Mouse (Mus musculus) liver, embryonic 13.5 days (tissue): ENCODE data around the gene Pex7. TPM values are rescaled to one million over a fixed set of nuclear protein-coding genes. Genes with fewer than 3 reads are reported as not detected.

ENCODE experiments used
- ATAC-seq: fragments of 200-750 bp; cut with Nextera tagmentation; 2 replicates; pipeline ENCODE4 v1.8.0; 2017; ENCODE audit warnings: low read depth, mild to moderate bottlenecking, moderate number of reproducible peaks, moderate library complexity
- DNase-seq: peaks from one replicate; pipeline ENCODE4 v3.0.0; 2022
- H3K27ac ChIP-seq: fragments of 300-500 bp; sonication (generic); 2 replicates; pipeline ENCODE4 v1.5.1; 2015; ENCODE audit warnings: moderate library complexity, mild to moderate bottlenecking, inconsistent platforms
- H3K27me3 ChIP-seq: fragments of 300-500 bp; sonication (generic); 2 replicates; pipeline ENCODE4 v1.6.1; 2015; ENCODE audit warnings: mild to moderate bottlenecking, inconsistent platforms
- H3K36me3 ChIP-seq: fragments of 300-500 bp; sonication (generic); 2 replicates; pipeline ENCODE4 v1.6.1; 2015; ENCODE audit warnings: mild to moderate bottlenecking, inconsistent platforms
- H3K4me1 ChIP-seq: fragments of 300-500 bp; sonication (generic); replicated peaks from 2 replicates; pipeline ENCODE4 v1.6.1; 2015; ENCODE audit warnings: inconsistent platforms
- H3K4me2 ChIP-seq: fragments of 300-500 bp; sonication (generic); 2 replicates; pipeline ENCODE4 v1.6.1; 2015; ENCODE audit warnings: inconsistent platforms, mild to moderate bottlenecking, moderate library complexity
- H3K4me3 ChIP-seq: fragments of 300-500 bp; sonication (generic); replicated peaks from 2 replicates; pipeline ENCODE4 v1.5.1; 2015; ENCODE audit warnings: mild to moderate bottlenecking, inconsistent platforms
- H3K9ac ChIP-seq: fragments of 300-500 bp; sonication (generic); 2 replicates; pipeline ENCODE4 v1.6.1; 2015; ENCODE audit warnings: mild to moderate bottlenecking, inconsistent platforms
- H3K9me3 ChIP-seq: fragments of 300-500 bp; sonication (generic); replicated peaks from 2 replicates; pipeline ENCODE4 v1.6.1; 2016; ENCODE audit warnings: inconsistent platforms
- WGBS: fragments of 180-500 bp; shearing (Covaris S2); methylation state at CpG from one replicate; pipeline ENCODE4 v1.1.7; 2015; ENCODE audit not compliant: insufficient replicate concordance; 5-methylcytosine and 5-hydroxymethylcytosine counted together
- polyA plus RNA-seq: library from polyadenylated mRNA; unstranded; fragments of >200 nt; fragmentation: Nextera tagmentation; extraction: Ambion mirVana; gene quantifications from 2 replicates; pipeline ENCODE4 v1.2.1, GENCODE M21; 2015

Gene Pex7
- 28.0 and 28.2 TPM in 2 replicates for polyA plus RNA-seq

- Histone ChIP-seq H3K9me3 (no peaks in the 10 kb centered on the region), H3K27ac (peak within 1 kb of the TSS; percentile 83), H3K27me3 (no peaks in the 10 kb centered on the region), H3K4me3 (peak within 1 kb of the TSS; percentile 78), H3K4me1 (peaks cover 12% of the 10 kb centered on the region), H3K9ac (peak within 1 kb of the TSS; percentile 86), H3K36me3 (no peaks in the 10 kb centered on the region), H3K4me2 (peak within 1 kb of the TSS; percentile 53)
- DNase-seq (peak; percentile 82), ATAC-seq (peak; percentile 98)
- under 1% methylated on average over 60 of the region's 60 CpGs for WGBS
Measured at GRCm38 (mm10) chr10:19907246-19907804, at the start of gene Pex7. Gene Pex7, minus strand, starts transcription at chr10:19907689.

GRCm38 (mm10) chr10:19956745-19957144, 49.3 kb upstream of the Pex7 start:
- H3K27me3 ChIP-seq: no peaks in the 10 kb centered on the region
- no peaks in the 10 kb centered on the region for H3K36me3 ChIP-seq
- H3K4me1 ChIP-seq: peaks cover 37% of the 10 kb centered on the region
- DNase-seq (no peak), ATAC-seq (no peak)
- no peak overlapping the region for H3K4me2 ChIP-seq
- H3K4me3 ChIP-seq: no peak overlapping the region
- H3K9ac ChIP-seq: no peak overlapping the region
- H3K27ac ChIP-seq: no peak overlapping the region
- WGBS: 51% methylated on average over 6 of the region's 6 CpGs
- no peaks in the 10 kb centered on the region for H3K9me3 ChIP-seq

DNA sequence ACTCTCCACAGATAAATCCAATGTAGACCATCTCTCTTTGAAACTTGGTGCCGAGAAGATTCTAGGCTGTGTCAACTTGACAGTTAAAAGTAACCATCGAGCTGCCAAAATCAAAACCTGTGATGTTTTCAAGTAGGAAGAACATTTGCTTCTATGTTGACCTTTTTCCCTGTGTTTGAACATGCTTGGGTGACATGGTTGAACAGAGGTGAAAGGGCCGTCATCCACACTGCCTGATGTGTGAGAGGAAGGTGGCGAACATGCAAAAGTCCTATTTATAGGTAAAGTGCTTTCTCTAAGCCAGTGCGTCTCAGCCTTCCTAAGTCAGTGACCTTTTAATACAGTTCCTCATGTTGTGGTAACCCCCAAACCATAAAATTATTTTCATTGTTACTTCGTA, 48.3 kb upstream of the Pex7 start:
- H3K9me3 ChIP-seq: no peaks in the 10 kb centered on the region
- DNase-seq (no peak), ATAC-seq (no peak)
- WGBS: 75% methylated on average over 6 of the region's 6 CpGs
- H3K27me3 ChIP-seq: no peaks in the 10 kb centered on the region
- H3K4me1 ChIP-seq: peaks cover 37% of the 10 kb centered on the region
- no peak overlapping the region for H3K9ac ChIP-seq
- H3K4me3 ChIP-seq: no peak overlapping the region
- no peak overlapping the region for H3K4me2 ChIP-seq
- H3K36me3 ChIP-seq: no peaks in the 10 kb centered on the region
- H3K27ac ChIP-seq: no peak overlapping the region

DNA sequence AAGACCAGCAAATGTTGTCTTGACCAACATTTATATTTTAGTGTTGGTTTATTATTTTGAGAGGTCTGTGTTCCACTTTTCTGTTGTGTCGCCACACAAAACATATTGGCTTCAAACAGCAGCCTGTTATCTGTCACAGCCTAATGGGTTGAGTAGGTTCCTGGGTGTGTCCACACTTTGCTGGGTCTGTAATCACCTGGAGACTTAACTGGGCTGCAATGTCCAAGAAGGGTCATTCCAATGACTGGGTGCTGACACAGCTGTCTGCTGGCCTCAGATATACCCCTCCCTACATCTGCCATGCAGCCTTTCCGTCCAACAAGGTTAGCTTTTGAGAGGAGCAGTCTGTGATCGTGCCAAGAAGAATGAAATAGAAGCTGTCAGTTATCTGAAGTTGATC, 47.1 kb upstream of the Pex7 start:
- ATAC-seq: no peak
- WGBS: 35% methylated on average over 3 of the region's 3 CpGs
- no peak overlapping the region for H3K4me2 ChIP-seq

DNA sequence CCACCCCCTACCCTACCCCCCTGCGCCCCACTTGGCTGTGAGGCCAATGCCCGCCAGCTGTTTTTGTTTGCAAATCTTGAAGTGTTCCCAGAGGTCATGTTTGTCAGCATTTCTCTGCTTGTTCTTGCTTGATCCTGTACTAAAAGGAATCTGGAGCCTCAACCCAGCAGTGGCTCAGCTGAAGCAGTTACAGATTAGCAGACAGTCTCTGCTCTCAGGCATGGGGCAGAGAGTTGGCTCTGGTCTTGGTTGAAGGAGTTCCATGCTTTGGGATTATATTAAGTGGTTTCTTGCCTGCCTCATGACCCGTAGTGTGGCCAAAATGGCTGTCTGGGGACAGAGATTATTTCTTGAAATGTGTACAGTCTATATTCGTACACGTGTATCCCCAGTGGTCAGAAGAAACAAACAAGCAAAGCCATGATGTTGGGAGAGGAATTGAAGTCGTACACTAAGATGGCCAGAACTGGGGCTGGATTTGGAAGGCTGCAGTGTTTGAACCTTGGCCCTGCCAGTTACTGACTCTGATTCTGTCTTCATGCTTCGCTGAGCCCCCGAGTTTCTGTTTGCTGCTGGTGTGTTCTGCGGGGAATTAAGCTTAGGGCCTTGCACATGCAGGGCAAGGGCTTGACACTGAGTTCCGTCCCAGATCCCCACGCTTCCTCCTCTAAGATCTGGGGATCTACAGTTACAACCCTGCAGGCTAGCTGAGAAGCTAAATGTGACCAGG, 45.7 kb upstream of the Pex7 start:
- WGBS: 72% methylated on average over 11 of the region's 11 CpGs
- no peak for ATAC-seq

More for the DNA sequence above, 47.1 kb upstream of the Pex7 start:
- Histone ChIP-seq H3K9ac (no peak overlapping the region), H3K27ac (no peak overlapping the region), H3K27me3 (no peaks in the 10 kb centered on the region), H3K9me3 (no peaks in the 10 kb centered on the region), H3K4me1 (peaks cover 37% of the 10 kb centered on the region), H3K4me3 (no peak overlapping the region), H3K36me3 (no peaks in the 10 kb centered on the region)
- DNase-seq: no peak

DNA sequence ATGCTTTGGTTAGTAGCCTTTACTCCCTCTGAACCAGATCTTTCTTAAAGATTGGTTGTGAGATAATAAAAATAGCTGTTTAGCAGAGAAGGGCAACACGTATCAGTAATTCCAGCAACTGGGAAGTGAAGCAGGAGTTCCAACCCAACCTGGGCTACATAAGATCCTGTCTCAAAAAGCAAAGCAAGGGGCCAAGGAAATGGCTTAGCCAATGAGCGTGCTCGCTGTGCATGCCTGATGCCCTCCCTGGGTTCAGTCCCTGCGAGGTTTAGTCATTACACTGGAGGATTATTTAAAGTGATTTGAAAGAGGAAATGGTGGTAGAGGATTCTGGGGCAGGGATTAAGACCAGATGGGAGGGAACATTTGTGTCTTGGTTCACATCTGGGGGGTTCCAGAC, 41.6 kb upstream of the Pex7 start:
- WGBS: 72% methylated on average over 4 of the region's 4 CpGs
- Histone ChIP-seq H3K27me3 (no peaks in the 10 kb centered on the region), H3K4me1 (peaks cover 8% of the 10 kb centered on the region), H3K27ac (no peak overlapping the region), H3K4me2 (no peak overlapping the region), H3K9ac (no peak overlapping the region), H3K9me3 (no peaks in the 10 kb centered on the region), H3K4me3 (no peak overlapping the region), H3K36me3 (no peaks in the 10 kb centered on the region)
- ATAC-seq: no peak
- no peak for DNase-seq

More for the DNA sequence above, 45.7 kb upstream of the Pex7 start:
- H3K4me1 ChIP-seq: peaks cover 37% of the 10 kb centered on the region
- H3K27ac ChIP-seq: no peak overlapping the region
- no peaks in the 10 kb centered on the region for H3K9me3 ChIP-seq
- no peak overlapping the region for H3K4me3 ChIP-seq
- H3K36me3 ChIP-seq: no peaks in the 10 kb centered on the region
- no peak overlapping the region for H3K9ac ChIP-seq
- H3K4me2 ChIP-seq: no peak overlapping the region
- no peaks in the 10 kb centered on the region for H3K27me3 ChIP-seq
- DNase-seq: no peak

DNA sequence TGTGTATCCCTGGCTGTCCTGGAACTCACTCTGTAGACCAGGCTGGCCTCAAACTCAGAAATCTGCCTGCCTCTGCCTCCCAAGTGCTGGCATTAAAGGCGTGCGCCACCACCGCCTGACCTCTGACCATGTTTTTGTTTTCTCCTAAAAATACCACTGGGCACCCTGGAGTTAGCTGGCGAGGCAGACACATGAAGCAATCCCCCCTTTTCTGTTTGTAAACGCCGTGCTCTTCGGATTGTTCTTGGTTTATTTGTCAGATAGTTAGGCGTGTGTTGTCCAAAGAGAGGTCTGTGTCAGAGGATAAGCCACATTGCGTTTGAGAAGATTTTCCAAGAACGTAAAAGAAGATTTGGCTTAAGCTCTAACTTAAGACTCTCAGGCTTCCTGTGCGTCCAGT, 40.9 kb upstream of the Pex7 start:
- H3K27me3 ChIP-seq: no peaks in the 10 kb centered on the region
- no peaks in the 10 kb centered on the region for H3K36me3 ChIP-seq
- no peak for ATAC-seq
- H3K9me3 ChIP-seq: no peaks in the 10 kb centered on the region
- H3K27ac ChIP-seq: no peak overlapping the region
- no peak overlapping the region for H3K9ac ChIP-seq
- no peak for DNase-seq
- 0 out of 2 replicates have a peak, but pooled peaks cover 4% of the 10 kb centered on the region for H3K4me1 ChIP-seq
- H3K4me2 ChIP-seq: no peak overlapping the region
- 70% methylated on average over 11 of the region's 11 CpGs for WGBS
- no peak overlapping the region for H3K4me3 ChIP-seq

DNA sequence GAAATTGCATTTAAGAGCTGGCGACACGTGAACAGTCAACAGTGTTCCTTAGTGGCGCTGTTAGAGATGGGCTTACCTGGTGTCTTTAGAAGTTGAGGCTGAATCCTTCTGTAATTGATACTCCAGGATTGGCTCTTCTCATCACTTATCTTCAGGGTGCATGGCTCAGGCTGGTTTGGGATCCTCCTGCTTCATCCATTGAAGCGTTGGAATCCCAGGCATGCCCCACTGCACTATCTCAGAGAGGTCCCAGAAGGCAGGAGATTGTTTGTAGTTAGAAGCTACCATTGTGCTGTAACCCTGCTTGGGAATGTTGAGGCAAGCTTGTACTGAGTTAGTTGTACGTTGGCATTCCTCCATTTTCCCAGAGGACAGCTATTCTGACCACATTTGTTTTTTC, 40.4 kb upstream of the Pex7 start:
- no peaks in the 10 kb centered on the region for H3K4me1 ChIP-seq
- no peak overlapping the region for H3K9ac ChIP-seq
- H3K27me3 ChIP-seq: no peaks in the 10 kb centered on the region
- DNase-seq: no peak
- H3K36me3 ChIP-seq: no peaks in the 10 kb centered on the region
- no peak overlapping the region for H3K4me3 ChIP-seq
- H3K4me2 ChIP-seq: no peak overlapping the region
- H3K27ac ChIP-seq: no peak overlapping the region
- 80% methylated on average over 5 of the region's 5 CpGs for WGBS
- no peak for ATAC-seq
- no peaks in the 10 kb centered on the region for H3K9me3 ChIP-seq

GRCm38 (mm10) chr10:19947441-19947840, 40.0 kb upstream of the Pex7 start:
- H3K27me3 ChIP-seq: no peaks in the 10 kb centered on the region
- WGBS: 76% methylated on average over 10 of the region's 10 CpGs
- no peak overlapping the region for H3K4me2 ChIP-seq
- no peak overlapping the region for H3K27ac ChIP-seq
- H3K9me3 ChIP-seq: no peaks in the 10 kb centered on the region
- H3K9ac ChIP-seq: no peak overlapping the region
- H3K4me1 ChIP-seq: no peaks in the 10 kb centered on the region
- DNase-seq (no peak), ATAC-seq (no peak)
- no peaks in the 10 kb centered on the region for H3K36me3 ChIP-seq
- H3K4me3 ChIP-seq: no peak overlapping the region

- no peak for DNase-seq
- Histone ChIP-seq H3K27me3 (no peaks in the 10 kb centered on the region), H3K4me2 (no peak overlapping the region), H3K27ac (no peak overlapping the region), H3K4me3 (no peak overlapping the region), H3K9me3 (no peaks in the 10 kb centered on the region), H3K36me3 (no peaks in the 10 kb centered on the region), H3K9ac (no peak overlapping the region), H3K4me1 (no peaks in the 10 kb centered on the region)
- no peak for ATAC-seq
- WGBS: 72% methylated on average over 6 of the region's 6 CpGs
Measured at GRCm38 (mm10) chr10:19946644-19947043, 39.2 kb upstream of the Pex7 start.

- H3K27ac ChIP-seq: no peak overlapping the region
- 66% methylated on average over 7 of the region's 7 CpGs for WGBS
- no peak overlapping the region for H3K4me3 ChIP-seq
- no peaks in the 10 kb centered on the region for H3K9me3 ChIP-seq
- 0 out of 2 replicates have a peak, but pooled peaks cover 1% of the 10 kb centered on the region for H3K4me1 ChIP-seq
- ATAC-seq (no peak), DNase-seq (no peak)
- no peaks in the 10 kb centered on the region for H3K27me3 ChIP-seq
- no peak overlapping the region for H3K9ac ChIP-seq
- no peak overlapping the region for H3K4me2 ChIP-seq
- no peaks in the 10 kb centered on the region for H3K36me3 ChIP-seq
Measured at GRCm38 (mm10) chr10:19945651-19946050, 38.2 kb upstream of the Pex7 start.

DNA sequence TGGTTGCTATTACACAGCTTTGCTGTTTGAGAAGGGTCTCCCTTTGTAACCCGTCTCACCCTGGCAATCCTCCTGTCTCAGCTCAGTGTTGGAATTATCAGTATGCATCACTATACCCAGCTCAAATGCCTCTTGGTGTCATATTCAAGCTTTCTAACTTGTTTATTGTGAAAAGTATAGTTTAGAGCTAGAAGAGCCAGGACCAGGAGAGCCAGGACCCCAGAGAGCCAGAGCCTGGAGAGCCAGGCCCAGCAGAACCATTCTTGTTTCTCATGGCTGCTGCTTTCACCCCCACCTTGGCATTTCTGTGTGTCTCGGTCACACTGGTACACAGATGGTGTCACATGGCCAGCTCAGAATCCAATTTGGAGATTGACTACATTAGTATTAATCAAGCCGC, 35.1 kb upstream of the Pex7 start:
- DNase-seq (no peak), ATAC-seq (no peak)
- Histone ChIP-seq H3K9me3 (no peaks in the 10 kb centered on the region), H3K27me3 (no peaks in the 10 kb centered on the region), H3K4me3 (no peak overlapping the region), H3K4me1 (peaks cover 22% of the 10 kb centered on the region), H3K9ac (no peak overlapping the region), H3K27ac (no peak overlapping the region), H3K4me2 (no peak overlapping the region), H3K36me3 (no peaks in the 10 kb centered on the region)
- 73% methylated on average over 3 of the region's 3 CpGs for WGBS
